Mouse (Mus musculus): ENCODE measurements around the gene Rab25. TPM values are rescaled to one million over a fixed set of nuclear protein-coding genes. Genes with fewer than 3 reads are reported as not detected.

The Rab25 gene
- polyA plus RNA-seq, 1 experiment from 2014 or later, result 144 TPM

DNA sequence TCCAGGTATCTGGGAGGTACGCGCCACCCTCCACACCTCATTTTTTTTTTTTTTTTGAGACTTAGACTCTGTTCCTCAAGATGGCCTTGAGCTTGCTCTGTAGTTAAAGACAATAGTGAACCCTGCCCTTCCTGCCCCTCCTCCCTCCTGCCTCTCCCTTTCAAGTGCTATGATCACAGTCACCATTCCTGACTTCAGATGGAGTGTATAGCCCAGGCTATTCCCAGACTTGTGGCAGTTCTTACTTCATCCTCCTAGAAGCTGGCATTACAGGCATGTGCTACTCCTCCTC is 33.1 kb downstream of the Rab25 start:
- Histone ChIP-seq H3K9me3 (no peaks in the 10 kb centered on the region), H3K36me3 (no peaks in the 10 kb centered on the region), H3K4me1 (peaks cover 62% of the 10 kb centered on the region), H3K4me2 (no peak overlapping the region), H3K27ac (peak overlapping the region; percentile 92), H3K4me3 (no peak overlapping the region), H3K27me3 (no peaks in the 10 kb centered on the region), H3K9ac (no peak overlapping the region)
- 96% methylated on average over 2 of the region's 2 CpGs for WGBS
- no peak for ATAC-seq (ENCODE audit: insufficient number of reproducible peaks, low FRiP score, low TSS enrichment, low read depth)

DNA sequence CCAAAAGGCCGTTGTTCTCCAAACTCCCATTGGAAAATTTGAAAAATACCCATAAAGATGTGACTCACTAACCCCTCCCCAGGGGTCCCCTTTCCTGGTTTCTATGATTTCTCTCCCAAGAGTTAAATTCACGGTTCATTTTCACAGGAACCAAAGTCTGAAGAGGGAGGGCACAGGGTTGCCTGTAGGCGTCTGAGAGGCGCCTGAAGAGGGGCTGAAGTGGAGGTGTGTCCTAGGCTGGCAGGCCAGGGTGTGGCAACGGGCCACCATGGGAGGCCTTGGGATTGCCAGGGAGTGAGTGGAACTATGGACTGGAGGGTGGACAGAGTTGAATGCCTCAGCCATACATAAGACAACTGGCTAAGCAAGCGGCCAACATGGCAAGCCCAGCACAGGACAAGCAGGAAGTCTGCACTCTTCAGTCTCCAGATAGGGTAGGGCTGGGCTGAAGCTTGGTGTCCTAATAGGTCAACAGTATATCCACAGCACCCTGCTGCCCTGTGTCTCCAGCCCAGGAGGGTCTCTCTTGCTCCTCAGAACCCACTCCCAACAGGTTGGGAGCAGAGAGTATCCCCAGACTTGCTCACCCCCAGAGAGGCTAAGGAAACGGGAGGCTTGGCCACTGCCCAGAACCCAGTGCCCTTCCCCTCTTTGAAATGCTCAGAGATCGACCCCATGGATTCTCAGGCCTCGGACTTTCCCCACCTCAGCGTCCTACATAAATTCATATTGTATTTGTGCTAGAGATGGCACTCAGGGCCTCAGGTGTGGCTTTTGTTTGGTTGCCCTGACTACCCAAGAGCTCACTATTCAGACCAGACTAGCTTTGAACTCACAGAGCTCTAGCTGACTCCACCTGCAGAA is 33.6 kb downstream of the Rab25 start:
- Histone ChIP-seq H3K4me1 (peaks cover 68% of the 10 kb centered on the region), H3K27me3 (no peaks in the 10 kb centered on the region)
- 59% methylated on average over 10 of the region's 10 CpGs for WGBS

DNA sequence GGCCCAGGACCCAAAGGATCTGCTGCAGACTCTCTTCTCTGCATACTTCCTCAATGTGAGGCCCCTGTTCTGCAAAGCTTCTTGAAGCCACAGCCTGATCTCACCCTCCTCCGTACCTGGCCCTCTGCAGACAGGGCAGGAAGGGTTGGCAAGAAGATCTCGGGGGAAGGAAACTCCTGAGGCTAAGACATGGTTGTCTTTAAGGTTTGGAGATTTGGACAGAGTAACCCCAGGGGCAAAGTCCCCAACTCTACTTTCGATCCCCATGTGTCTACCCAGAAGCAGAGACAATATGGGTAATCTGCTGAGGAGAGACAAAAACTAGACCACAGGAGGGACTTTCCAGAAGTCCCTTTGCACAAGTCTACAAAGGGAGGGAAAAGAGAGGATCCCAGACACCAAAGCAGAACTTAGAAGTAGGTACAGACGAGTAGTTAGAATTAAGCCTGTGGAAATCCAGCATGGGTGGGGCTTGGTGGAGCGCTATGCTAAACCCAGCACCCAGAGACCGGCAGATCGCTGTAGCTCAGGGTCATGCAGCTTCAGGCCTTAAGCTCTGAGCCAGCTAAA is 34.5 kb downstream of the Rab25 start:
- Histone ChIP-seq H3K4me1 (peaks cover 73% of the 10 kb centered on the region), H3K27ac (peak overlapping the region; percentile 92), H3K4me3 (no peak overlapping the region), H3K27me3 (no peaks in the 10 kb centered on the region), H3K36me3 (no peaks in the 10 kb centered on the region), H3K9me3 (no peaks in the 10 kb centered on the region), H3K4me2 (no peak overlapping the region; the same call in 1 of the 2 replicates), H3K9ac (no peak overlapping the region)
- ATAC-seq (ENCODE audit: insufficient number of reproducible peaks, low FRiP score, low TSS enrichment, low read depth), result no peak
- 66% methylated on average over 7 of the region's 7 CpGs for WGBS

More for the DNA sequence above, 33.6 kb downstream of the Rab25 start:
- ATAC-seq (ENCODE audit: insufficient number of reproducible peaks, low FRiP score, low TSS enrichment, low read depth), result no peak
- H3K4me3 ChIP-seq, result no peak overlapping the region
- H3K27ac ChIP-seq, result peak overlapping the region; percentile 92
- no peaks in the 10 kb centered on the region for H3K9me3 ChIP-seq
- H3K4me2 ChIP-seq, result no peak overlapping the region
- H3K36me3 ChIP-seq, result no peaks in the 10 kb centered on the region
- H3K9ac ChIP-seq, result no peak overlapping the region

- no peak overlapping the region for H3K9ac ChIP-seq
These were observed 35.1 kb downstream of the Rab25 start for GRCm38 (mm10) chr3:88512896-88513545.

DNA sequence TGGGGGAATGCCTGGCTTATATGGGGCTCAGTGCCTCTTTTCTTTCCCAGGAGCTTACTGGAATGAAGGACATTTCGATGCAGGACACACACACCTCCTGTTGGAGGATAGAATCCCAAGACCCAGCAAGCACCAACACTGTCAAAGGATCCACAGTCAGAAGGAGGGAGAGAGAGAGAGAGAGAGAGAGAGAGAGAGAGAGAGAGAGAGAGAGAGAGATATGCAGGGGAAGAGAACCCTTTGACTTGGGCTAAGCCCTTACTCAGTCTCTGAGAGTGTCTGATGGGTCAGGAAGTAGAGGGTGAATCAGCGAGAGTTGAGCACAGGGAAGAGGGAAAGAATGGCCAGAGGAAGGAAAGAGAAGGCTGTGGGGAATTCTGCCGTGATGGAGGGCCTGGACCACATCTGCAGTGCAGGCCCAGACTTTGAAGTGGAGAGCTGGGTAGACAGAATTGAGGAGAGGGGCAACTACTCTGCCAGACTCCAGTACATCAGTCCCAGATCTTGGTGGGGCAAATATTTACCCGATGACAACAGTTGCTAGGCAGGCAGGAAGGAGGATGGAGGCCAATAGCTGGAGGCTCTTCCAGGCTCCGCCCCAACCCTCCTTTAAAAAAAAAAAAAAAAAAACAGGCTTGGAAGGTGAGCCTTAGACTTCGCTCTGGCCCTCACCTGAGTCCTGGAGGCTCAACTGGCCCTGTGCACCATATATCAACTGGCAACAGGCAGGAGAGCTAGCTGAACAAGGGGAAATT is 35.8 kb downstream of the Rab25 start:
- peak overlapping the region; percentile 26 for H3K4me2 ChIP-seq
- H3K9ac ChIP-seq, result no peak overlapping the region
- ATAC-seq (ENCODE audit: insufficient number of reproducible peaks, low FRiP score, low TSS enrichment, low read depth), result peak; percentile 5; the same call in 1 of the 2 replicates
- 22% methylated on average over 6 of the region's 6 CpGs for WGBS
- no peaks in the 10 kb centered on the region for H3K36me3 ChIP-seq
- no peak overlapping the region for H3K4me3 ChIP-seq
- no peaks in the 10 kb centered on the region for H3K27me3 ChIP-seq
- H3K27ac ChIP-seq, result peak overlapping the region; percentile 92
- peaks cover 78% of the 10 kb centered on the region for H3K4me1 ChIP-seq
- no peaks in the 10 kb centered on the region for H3K9me3 ChIP-seq

More at GRCm38 (mm10) chr3:88512896-88513545, 35.1 kb downstream of the Rab25 start:
- peak overlapping the region; percentile 92 for H3K27ac ChIP-seq
- H3K4me1 ChIP-seq, result peaks cover 73% of the 10 kb centered on the region
- H3K9me3 ChIP-seq, result no peaks in the 10 kb centered on the region
- no peaks in the 10 kb centered on the region for H3K27me3 ChIP-seq
- H3K4me3 ChIP-seq, result no peak overlapping the region
- H3K36me3 ChIP-seq, result no peaks in the 10 kb centered on the region
- H3K4me2 ChIP-seq, result peak overlapping the region; percentile 26
- peak; percentile 33 for ATAC-seq (ENCODE audit: insufficient number of reproducible peaks, low FRiP score, low TSS enrichment, low read depth)
- WGBS, result 21% methylated on average over 15 of the region's 15 CpGs

GRCm38 (mm10) chr3:88511559-88511958 is 36.5 kb downstream of the Rab25 start:
- no peak overlapping the region for H3K4me3 ChIP-seq
- H3K9me3 ChIP-seq, result no peaks in the 10 kb centered on the region
- no peak overlapping the region for H3K9ac ChIP-seq
- WGBS, result 55% methylated on average over 4 of the region's 4 CpGs
- H3K36me3 ChIP-seq, result no peaks in the 10 kb centered on the region
- H3K27me3 ChIP-seq, result no peaks in the 10 kb centered on the region
- peaks cover 86% of the 10 kb centered on the region for H3K4me1 ChIP-seq
- peak overlapping the region; percentile 92 for H3K27ac ChIP-seq
- no peak overlapping the region for H3K4me2 ChIP-seq
- no peak for ATAC-seq (ENCODE audit: insufficient number of reproducible peaks, low FRiP score, low TSS enrichment, low read depth)

- Histone ChIP-seq H3K9ac (peak overlapping the region; percentile 31; the same call in 1 of the 2 replicates), H3K4me1 (peaks cover 86% of the 10 kb centered on the region), H3K9me3 (no peaks in the 10 kb centered on the region), H3K27ac (peak overlapping the region; percentile 93), H3K4me3 (peak overlapping the region; percentile 34), H3K4me2 (peak overlapping the region; percentile 48), H3K36me3 (no peaks in the 10 kb centered on the region), H3K27me3 (no peaks in the 10 kb centered on the region)
- 41% methylated on average over 13 of the region's 13 CpGs for WGBS
- ATAC-seq (ENCODE audit: insufficient number of reproducible peaks, low FRiP score, low TSS enrichment, low read depth), result no peak
These were observed 37.4 kb downstream of the Rab25 start for GRCm38 (mm10) chr3:88510421-88511289.

DNA sequence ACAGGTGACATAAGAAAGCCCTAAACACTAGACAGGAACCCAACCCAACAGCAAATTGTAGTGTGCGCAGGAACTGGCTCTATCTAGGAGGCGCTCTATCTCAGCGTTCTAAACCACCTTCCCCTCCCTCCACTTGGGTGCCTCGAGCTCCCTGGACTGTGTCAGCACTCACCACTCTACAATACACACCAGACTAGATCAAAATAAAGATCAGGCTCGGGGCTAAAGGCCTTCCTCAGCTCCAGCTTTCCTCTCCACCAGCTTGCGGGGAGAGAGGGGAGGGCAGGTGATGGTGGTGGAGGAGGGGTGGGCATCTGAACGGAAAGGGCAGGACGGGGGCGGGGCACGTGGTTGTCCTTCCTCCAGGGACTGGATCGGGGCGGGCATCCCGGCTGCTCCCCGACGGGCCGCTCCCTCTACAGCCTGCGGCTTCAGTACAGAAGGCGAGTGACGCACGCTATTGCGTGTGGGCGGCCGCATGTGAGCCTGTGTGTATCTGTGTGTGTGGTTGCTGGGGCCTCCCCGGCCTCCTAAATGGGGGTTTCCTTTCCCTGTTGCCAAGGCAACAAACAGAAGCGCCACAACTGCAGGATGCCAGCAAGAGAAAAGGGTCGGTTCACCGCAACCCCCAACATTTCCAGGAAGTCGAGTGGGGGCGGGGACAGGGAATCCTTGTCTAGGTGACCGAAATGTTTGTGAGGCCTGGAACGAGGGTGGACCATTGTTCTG is 38.2 kb downstream of the Rab25 start, which contains the start of gene Lmna:
TSS of gene Lmna (minus strand) at position 265 of the 729 bp plus-strand sequence.
- 2% methylated on average over 29 of the region's 31 CpGs for WGBS
- peaks cover 86% of the 10 kb centered on the region for H3K4me1 ChIP-seq

GRCm38 (mm10) chr3:88509250-88509649 is 38.9 kb downstream of the Rab25 start:
- H3K9me3 ChIP-seq, result no peaks in the 10 kb centered on the region
- H3K9ac ChIP-seq, result no peak overlapping the region
- 53% methylated on average over 3 of the region's 3 CpGs for WGBS
- no peak for ATAC-seq (ENCODE audit: insufficient number of reproducible peaks, low FRiP score, low TSS enrichment, low read depth)
- peak overlapping the region; percentile 48 for H3K4me2 ChIP-seq
- peak overlapping the region; percentile 93 for H3K27ac ChIP-seq
- peaks cover 85% of the 10 kb centered on the region for H3K4me1 ChIP-seq
- peak overlapping the region; percentile 34 for H3K4me3 ChIP-seq
- no peaks in the 10 kb centered on the region for H3K36me3 ChIP-seq
- no peaks in the 10 kb centered on the region for H3K27me3 ChIP-seq

More for the DNA sequence above, 38.2 kb downstream of the Rab25 start, which contains the start of gene Lmna:
- no peaks in the 10 kb centered on the region for H3K36me3 ChIP-seq
- no peaks in the 10 kb centered on the region for H3K27me3 ChIP-seq
- H3K9ac ChIP-seq, result peak within 1 kb of the TSS; percentile 31; the same call in 1 of the 2 replicates
- peak; percentile 89 for ATAC-seq (ENCODE audit: insufficient number of reproducible peaks, low FRiP score, low TSS enrichment, low read depth)
- peak within 1 kb of the TSS; percentile 48 for H3K4me2 ChIP-seq
- H3K4me3 ChIP-seq, result peak within 1 kb of the TSS; percentile 34
- no peaks in the 10 kb centered on the region for H3K9me3 ChIP-seq
- H3K27ac ChIP-seq, result peak within 1 kb of the TSS; percentile 93

DNA sequence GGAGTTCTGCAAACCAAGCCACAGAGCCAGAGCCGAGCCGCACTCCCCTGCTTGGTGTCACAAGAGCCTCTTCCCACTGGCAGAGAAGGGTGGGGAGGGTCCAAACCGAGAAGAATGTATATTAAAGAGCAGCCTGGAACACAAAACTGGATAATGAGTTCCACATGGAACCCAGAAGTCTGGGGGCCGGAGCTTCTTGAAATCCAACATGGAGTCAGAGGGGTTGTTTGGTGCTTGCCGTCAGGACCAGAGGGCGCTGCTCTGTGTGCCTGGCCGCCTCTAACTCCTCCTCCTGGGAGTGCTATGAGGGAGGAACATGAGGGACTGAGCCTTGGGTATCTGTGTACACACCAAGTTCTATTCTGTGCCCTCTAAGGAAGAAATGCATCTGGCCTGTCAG is 42.3 kb downstream of the Rab25 start:
- H3K4me1 ChIP-seq, result peaks cover 69% of the 10 kb centered on the region
- no peaks in the 10 kb centered on the region for H3K36me3 ChIP-seq
- ATAC-seq (ENCODE audit: insufficient number of reproducible peaks, low FRiP score, low TSS enrichment, low read depth), result peak; percentile 15; the same call in 1 of the 2 replicates
- H3K27ac ChIP-seq, result peak overlapping the region; percentile 98
- no peak overlapping the region for H3K4me3 ChIP-seq
- WGBS, result 18% methylated on average over 7 of the region's 7 CpGs
- H3K27me3 ChIP-seq, result no peaks in the 10 kb centered on the region
- H3K9ac ChIP-seq, result no peak overlapping the region
- peak overlapping the region; percentile 23; the same call in 1 of the 2 replicates for H3K4me2 ChIP-seq
- H3K9me3 ChIP-seq, result no peaks in the 10 kb centered on the region

Measured in limb, embryonic 15.5 days (tissue).